Mouse (Mus musculus): ENCODE measurements around the gene Fam186b. TPM values are rescaled to one million over a fixed set of nuclear protein-coding genes. Genes with fewer than 3 reads are reported as not detected.
"Not testable (repeated sequence)": the region's sequence is repeated elsewhere in the genome, so short reads cannot be mapped to it uniquely, and the experiment has no call there.

Gene Fam186b
- total RNA-seq, 2 experiments from 2014 or later = 1.6 to 2.2 TPM

GRCm38 (mm10) chr15:99259730-99260252, 35.9 kb downstream of the Fam186b start:
- DNase-seq (ENCODE audit: low spot score in 2 of 2) = peak; percentile 43 to 64

- DNase-seq (ENCODE audit: low spot score in 2 of 2) = no peak
Observed at GRCm38 (mm10) chr15:99259167-99259729, 36.4 kb downstream of the Fam186b start.

DNA sequence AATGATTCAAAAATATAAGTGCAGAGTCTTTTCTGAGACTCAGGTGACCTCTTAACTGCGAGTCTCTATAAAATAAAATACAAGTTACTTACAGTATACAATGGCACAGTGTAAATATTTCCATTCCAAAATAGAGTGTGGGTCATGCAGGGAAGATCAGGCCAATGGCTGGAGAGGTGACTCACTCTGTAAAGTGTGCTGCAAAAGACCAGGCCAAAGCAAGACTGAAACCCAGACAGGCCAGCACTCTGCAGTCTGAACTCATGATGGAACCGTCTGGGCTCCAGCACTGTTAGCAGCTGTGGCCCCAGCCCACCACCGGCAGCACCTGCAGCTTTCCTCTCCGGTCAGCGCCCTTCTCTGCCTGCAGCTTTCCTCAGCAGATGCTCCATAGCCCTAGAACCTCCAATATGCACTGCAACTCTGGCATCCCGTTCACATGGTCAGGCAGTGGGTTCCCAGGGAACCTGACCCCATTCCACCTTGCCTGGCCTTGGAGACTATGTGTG, 40.4 kb downstream of the Fam186b start:
- DNase-seq (ENCODE audit: low spot score in 2 of 2) = no peak

- DNase-seq (ENCODE audit: low spot score in 2 of 2) = no peak
Observed at GRCm38 (mm10) chr15:99254477-99255005, 41.1 kb downstream of the Fam186b start.

- DNase-seq (ENCODE audit: low spot score in 2 of 2) = no peak
Observed at GRCm38 (mm10) chr15:99253772-99254171, 41.9 kb downstream of the Fam186b start.

DNA sequence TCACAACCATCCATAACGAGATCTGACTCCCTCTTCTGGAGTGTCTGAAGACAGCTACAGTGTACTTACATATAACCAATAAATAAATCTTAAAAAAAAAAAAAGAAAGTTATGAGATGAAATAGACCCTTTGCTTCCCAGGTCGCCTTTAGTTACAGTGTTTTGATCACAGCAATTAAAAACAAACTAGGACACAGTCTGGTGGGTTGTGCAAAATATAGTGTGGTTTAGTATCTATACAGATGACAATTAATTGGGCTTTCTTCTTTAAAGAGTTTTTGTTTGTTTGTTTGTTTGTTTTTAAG, 42.6 kb downstream of the Fam186b start:
- not testable (repeated sequence) for DNase-seq (ENCODE audit: low spot score in 2 of 2)

- DNase-seq (ENCODE audit: low spot score in 2 of 2) = peak in 1 of 2 experiments; percentile 37
Observed at GRCm38 (mm10) chr15:99252381-99253174, 43.1 kb downstream of the Fam186b start.

DNA sequence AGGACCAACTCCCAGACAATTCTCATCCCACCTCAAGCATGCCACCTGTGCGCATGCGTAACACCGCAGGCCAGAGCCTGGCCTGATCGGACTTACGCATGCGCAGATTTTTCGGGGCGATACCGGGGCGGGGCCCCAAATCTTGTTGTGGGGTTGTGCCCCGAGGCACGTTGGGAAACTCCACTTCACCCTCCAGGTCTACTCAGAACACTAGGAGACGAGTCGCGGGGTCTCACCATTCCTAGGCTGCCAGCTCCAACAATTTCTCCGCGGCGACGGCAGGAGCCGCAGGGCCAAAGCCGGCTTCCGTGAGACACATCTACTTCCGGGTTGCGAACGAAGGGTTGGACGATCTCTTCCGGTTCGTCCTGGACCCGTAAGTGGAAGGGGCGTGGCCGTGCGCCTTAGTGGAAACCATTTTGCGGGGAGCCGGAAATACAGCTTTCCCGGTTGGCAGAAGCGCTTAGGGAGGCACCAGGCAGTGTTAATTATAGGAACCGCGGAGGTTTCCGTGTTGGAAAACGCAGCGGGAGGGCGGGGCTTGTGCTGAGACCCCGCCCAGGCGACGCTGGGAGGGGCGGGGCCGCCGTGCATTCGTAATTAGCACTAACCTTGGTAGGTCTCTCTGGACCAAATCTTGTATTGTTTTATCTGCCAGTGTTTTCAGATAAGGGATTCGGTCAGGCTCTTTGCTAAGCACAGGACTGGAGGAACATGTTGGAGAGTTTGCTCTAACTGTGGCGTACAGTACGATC, 43.9 kb downstream of the Fam186b start, which contains the start of gene Mcrs1:
Gene Mcrs1 (minus strand): TSS at position 336 of the 755 bp plus-strand sequence.
- peak; percentile 97 to 99 for DNase-seq (ENCODE audit: low spot score in 2 of 2)

DNA sequence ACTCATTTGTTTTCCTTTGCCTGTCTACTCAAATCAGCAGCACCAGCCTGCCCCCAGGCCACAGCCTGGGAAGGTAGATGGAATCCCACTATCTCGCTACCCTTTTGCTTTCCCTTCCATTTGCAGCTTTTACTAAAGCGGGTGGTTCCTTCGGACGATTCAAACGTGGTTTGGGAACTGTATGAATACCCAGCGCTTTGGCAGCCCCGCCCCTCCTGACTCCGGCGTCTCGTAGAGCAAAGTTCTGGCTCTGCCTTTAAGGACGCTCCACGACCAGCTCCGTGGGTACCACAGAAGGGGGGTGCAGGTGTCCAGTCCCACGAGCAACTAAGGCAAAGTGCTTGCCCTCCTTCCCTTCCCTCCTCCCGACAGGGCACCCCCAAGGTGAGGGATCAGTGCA, 44.6 kb downstream of the Fam186b start:
- not testable (repeated sequence) for DNase-seq (ENCODE audit: low spot score in 2 of 2)

DNA sequence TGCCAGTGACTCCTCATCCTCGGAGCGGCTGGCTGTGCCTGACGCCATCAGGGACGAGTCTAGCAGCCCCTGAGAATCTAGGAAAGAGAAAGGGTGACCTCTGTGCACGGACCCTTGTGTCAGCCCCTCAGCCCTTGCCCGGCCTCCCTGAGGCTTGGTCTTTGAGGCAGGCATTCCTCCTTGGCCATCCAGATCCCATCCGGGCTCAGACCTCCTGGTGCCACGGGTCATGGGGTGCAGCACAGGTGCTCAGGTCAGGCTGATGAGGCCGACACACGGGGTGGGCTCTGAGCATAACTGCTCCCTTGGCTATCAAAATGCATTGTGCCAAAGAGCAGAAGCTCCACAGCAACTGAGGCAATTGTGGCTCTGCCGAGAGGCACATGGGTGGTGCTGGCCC, 45.8 kb downstream of the Fam186b start:
- DNase-seq (ENCODE audit: low spot score in 2 of 2) = no peak

DNA sequence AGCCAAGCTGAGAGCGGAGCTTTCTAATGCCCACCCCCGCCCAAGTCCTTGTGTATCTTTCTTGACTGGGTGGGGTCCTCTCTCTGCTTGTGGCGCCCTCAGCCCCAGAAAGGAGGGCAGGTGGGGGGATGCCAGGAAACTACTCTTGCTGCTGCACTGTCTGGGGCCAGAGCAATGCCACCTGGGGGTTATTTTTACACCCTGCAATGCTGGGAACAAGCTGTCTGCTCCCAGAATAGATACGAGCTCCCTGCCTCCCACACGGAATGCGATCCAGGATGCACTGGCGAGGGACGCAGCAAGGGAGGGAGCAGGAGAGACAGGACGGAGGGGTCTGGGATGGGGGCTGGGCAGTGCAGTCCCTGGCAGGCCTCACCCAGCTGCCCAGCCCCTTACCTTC, 46.7 kb downstream of the Fam186b start:
- DNase-seq (ENCODE audit: low spot score in 2 of 2) = peak; percentile 62 to 83

GRCm38 (mm10) chr15:99246736-99247135, 49.0 kb downstream of the Fam186b start:
- not testable (repeated sequence) for DNase-seq (ENCODE audit: low spot score in 2 of 2)

- DNase-seq (ENCODE audit: low spot score in 2 of 2) = no peak
Observed at GRCm38 (mm10) chr15:99242045-99242444, 53.6 kb downstream of the Fam186b start.

DNA sequence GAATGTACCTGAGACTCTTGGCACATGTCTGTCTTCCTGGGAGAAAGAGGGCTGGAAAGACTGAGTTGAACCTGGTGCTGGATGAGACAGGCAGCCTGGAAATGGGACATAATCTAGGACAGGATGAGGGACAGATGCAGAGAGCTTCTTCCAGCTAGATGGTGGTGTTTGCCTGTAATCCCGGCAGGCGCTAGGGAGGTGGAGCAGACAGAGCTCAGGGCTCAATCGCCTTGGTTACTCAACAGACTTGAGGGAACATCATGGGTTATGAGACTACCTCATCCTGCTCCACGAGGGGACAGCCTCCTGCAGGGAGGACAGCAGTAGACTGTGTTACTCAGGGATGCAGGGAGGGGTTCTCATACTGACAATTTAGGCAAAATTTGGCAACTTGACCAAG, 54.4 kb downstream of the Fam186b start:
- DNase-seq (ENCODE audit: low spot score in 2 of 2) = no peak

DNA sequence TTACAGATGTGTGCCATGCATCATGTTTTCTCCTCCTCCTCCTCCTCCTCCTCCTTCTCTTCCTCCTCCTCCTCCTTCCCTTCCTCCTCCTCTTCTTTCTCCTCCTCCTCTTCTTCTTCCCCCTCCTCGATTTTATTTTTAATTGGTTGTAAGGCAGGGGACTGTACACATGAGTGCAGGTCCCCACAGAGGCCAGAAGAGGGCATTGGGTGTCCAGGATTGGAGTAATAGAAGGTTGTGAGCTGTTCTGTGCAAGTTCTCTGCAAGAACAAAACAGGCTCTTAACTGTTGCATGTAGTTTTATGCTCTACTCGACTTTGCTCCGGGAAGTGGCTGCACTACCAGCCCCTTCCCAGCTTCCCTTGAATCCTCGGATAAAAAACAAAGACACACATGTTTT, 55.6 kb downstream of the Fam186b start:
- no peak for DNase-seq (ENCODE audit: low spot score in 2 of 2)

DNA sequence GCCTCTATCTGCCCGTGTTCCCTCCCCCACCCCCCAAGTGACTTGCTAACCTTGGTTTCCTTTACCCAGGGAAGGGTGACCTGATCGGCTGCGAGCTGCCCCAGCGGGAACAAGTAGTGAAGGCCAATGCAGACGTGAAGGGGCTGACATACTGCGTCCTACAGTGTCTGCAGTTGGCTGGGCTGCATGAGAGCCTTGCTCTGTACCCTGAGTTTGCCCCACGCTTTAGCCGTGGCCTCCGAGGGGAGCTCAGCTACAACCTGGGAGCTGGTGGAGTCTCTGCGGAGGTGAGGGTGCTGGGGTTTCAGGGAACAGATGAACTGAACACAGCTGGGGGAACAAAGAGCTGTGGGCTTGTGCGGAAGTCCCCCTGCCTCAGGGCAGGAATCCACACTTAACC, 57.7 kb downstream of the Fam186b start:
- DNase-seq (ENCODE audit: low spot score in 2 of 2) = no peak

DNA sequence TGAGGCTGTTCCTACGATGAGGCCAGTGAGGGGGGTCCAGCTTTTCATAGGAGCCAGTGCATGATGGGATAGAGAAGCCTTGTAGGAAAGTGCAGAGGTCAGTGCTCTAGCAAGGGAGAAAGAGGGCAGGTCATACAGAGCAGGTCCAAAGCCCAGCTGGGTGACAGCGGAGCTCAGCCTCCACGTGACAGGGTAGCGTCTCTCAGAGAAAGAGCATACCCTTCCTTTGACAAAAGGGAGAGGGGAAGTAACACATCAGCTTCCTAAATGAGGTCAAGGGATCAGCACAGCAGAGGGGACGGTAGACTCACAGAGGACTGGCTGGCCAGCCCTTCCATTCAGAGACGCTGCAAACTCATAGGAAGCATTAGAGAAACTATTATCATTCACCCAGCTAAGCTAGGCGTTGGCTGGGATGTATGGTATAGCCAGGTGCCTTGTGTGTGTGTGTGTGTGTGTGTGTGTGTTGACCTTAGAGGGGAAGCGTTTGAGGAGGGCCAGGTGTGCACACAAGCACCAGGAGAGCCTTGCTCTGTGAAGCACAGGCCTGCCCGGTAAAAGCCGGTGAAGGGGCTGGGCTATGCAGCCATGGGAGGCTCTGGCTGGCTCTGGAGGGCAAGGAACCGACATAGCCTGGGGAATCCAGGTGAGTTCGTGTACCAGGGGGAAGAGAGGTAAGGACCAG, 61.2 kb downstream of the Fam186b start:
- no peak for DNase-seq (ENCODE audit: low spot score in 2 of 2)

DNA sequence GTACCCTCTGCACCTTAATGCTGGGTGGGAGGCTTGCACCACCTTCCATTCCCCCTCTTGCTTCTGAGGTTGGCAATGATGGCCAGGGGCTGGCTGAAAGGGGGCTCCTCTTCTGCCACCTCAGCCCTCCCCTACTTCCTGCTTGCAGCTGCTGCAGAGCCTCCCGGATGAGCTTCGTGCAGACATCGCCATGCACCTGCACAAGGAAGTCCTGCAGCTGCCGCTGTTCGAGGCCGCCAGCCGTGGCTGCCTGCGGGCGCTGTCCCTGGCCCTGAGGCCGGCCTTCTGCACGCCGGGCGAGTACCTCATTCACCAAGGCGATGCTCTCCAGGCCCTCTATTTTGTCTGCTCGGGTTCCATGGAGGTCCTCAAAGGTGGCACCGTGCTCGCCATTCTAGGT, 62.0 kb downstream of the Fam186b start:
- DNase-seq (ENCODE audit: low spot score in 2 of 2) = no peak

- peak in 1 of 2 experiments; percentile 71 for DNase-seq (ENCODE audit: low spot score in 2 of 2)
Observed at GRCm38 (mm10) chr15:99231998-99232397, 63.7 kb downstream of the Fam186b start.

DNA sequence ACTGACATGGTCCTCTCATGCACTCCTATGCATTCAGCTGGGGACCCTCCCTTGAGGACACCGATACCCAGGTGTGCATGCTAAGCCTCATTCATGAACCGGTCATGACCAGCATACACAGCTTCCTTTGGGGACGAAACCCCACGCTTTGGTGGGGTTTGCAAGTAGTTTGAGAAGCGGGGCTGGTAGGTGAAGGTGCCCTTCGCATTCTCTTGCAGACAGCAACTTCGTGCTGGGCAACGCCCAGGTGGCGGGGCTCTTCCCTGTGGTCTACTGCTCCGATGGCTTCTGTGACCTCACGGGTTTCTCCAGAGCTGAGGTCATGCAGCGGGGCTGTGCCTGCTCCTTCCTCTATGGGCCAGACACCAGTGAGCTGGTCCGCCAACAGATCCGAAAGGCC, 69.6 kb downstream of the Fam186b start:
- DNase-seq (ENCODE audit: low spot score in 2 of 2) = no peak
